Mouse (Mus musculus) frontal cortex, postnatal 36 days (tissue): Measurements from ENCODE around the gene Taf1a.

Experiments used
- DNase-seq, 2 experiments: peaks; one replicate each; pipeline ENCODE4 v3.0.0; 2022; ENCODE audit warnings: low spot score in 2 of 2

Gene Taf1a

DNA sequence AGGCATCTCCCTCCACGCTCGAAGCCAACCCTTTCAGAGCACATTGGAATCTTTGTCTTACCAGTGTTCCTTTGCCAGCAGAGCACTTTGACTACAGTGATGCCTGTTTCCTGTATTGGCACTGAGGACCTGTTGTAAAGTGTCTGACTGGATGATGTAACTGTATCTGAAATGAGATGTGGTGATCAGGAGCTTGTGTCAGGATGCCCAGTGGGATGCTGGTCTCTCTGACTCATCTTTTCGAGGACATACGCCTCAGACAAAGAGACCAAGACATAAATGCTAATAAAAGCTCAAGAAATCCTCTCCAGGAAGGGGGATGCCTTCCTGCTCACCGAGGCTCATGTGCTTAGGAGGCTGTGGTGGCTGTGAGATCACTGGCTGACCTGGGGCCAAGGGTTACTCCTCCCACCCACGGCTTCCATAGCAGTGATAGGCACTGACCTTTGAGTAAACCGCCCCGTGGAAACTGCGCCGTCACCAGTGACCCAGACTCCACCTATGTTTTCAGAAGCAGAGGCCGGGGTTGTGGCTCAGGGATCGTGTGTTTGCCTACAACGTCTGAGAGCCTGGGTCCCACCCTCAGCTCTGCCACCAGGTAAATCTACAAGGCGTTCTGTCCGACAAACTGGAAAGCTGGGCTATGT is 25.4 kb downstream of the Taf1a start:
- DNase-seq: no peak

DNA sequence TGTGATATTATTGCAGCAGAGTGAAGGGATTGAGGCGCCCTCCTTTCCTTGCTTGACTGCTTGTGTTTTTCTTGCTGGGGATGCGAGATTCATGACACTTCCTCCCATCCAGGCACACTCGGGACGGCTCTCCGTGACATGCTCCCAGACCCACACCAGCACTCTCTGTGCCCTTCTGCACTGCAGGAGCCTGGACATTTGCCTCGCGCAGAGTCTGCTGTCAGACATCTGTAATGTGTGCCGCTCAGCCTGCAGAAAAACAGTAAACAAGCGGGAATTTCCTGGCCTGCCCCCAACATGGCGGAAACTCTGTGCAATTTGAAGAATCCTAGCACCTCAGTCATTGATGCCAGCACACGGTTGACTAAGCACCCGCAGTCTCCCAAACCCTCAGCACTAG is 29.1 kb downstream of the Taf1a start, which contains the start of gene Hhipl2:
Gene Hhipl2 (plus strand): TSS at position 343 of the 400 bp plus-strand sequence.
- DNase-seq: no peak

GRCm38 (mm10) chr1:183419741-183420140 is 31.0 kb downstream of the Taf1a start:
- no peak for DNase-seq

DNA sequence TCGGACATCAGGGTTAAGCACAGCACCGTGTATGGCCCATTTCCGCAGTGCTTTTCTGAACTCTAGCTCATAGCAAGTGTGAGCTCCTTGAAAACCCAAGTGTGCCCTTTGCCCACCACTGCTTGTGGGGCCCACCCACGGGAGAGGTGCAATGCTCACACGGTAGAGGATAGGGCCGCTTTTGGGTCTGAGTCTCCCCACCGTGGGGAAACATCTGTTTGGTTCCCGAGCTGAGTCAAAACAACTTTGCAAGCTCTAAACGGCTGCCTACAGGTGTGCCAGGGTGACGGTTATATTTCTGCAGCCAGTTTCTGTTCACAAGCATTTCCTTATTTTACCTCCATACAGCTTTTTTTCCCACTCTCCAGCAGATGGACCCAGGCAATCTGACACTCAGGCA is 31.5 kb downstream of the Taf1a start:
- no peak for DNase-seq

DNA sequence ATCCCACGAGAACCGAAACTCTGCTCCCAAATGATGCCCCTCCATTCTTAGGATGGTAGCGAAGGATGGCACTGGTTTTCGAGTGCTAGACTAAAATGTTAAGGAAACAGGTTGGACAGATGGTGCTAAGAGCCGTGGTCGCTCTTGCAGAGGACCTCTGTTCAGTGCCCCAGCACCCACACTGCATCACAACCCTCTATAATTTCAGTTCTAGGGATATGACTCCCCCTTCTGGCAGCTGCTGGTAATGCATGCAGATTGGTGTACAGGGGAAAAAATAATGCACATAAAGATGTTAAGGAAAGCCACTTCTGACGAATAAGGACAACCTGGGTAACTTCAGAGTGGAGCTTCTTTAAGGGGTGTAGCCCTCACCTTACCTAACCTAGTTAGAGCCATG is 35.3 kb downstream of the Taf1a start:
- no peak for DNase-seq

GRCm38 (mm10) chr1:183434918-183435317 is 46.1 kb downstream of the Taf1a start:
- DNase-seq: no peak

DNA sequence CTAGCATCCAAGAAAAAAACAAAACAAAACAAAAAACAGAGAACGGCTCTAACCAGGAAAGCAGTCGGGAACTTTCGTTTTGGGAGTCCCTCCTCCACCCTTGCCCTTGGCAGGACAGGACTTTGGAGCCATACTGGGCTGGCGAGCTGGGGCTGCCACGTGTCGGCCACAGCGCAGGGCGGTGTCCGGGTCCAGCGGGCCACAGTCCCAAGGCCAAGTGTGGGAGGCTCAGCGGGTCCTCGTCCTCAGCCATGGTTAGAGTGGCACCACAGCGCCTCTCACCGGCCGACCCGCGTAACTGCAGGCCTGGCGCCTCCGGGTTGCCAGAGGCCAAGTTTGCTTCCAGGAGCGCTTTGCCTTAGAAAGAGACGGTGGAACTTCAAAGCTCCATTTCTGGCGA is 50.3 kb downstream of the Taf1a start:
- peak; percentile 63 for DNase-seq

DNA sequence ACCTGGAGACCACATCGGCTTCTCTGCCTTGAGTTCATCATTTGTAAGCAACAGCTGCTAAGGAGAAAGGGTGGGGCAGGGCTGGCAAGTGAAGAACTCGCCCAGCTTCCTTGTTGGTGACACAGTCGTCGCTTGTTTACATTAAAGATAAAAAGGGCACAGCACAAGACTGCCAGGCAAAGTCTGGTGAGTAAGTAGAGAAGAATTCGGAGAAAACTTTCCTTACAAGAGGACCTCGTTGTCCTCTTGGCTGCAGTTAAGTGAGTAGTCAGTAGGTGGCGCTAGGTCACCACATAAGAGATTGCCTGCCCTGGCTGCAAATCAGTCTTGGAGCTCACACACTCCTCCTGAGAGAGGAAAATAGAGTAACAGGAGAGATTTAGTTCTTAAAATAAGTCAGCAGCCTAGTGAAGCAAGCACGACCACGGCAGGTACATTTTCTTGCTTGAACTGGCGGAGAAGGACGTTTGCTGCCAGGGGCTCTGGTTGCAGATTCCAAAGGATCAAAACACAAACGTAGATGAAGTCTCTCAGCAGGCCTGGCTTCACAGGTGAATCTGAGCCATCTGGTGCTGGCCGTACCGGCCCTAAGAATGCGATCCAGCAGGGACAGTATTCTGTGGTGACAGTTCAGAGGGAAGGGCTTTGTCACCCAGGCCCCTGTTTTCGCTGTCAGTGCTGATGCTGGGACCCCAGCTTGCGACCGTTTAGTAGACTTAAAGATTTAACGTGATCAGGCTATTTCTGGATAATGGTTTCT is 53.4 kb downstream of the Taf1a start:
- peak; percentile 84 to 90 for DNase-seq

- no peak for DNase-seq
These were observed 64.3 kb downstream of the Taf1a start for GRCm38 (mm10) chr1:183453066-183453465.
